Mouse (Mus musculus): Measurements from ENCODE around the gene Rab3b. TPM values are rescaled to one million over a fixed set of nuclear protein-coding genes. Genes with fewer than 3 reads are reported as not detected.

The Rab3b gene
- polyA plus RNA-seq, 1 experiment = 107 TPM

- TF ChIP-seq CTCF (IDR thresholded peaks at IDR 0.05; ENCODE audit: extremely low read depth, insufficient read depth, low read length) = no peak
- no peak for TF ChIP-seq POLR2A (IDR thresholded peaks at IDR 0.05; ENCODE audit: extremely low read depth, insufficient read depth, low read length)
- no peak overlapping the region for H3K4me3 ChIP-seq (ENCODE audit: insufficient read depth, low read length)
- no peak overlapping the region for H3K27ac ChIP-seq (ENCODE audit: insufficient read depth, low read length)
- peaks cover 2% of the 10 kb centered on the region for H3K4me1 ChIP-seq (ENCODE audit: control insufficient read depth, insufficient read depth, low read length)
These were observed 36.8 kb upstream of the Rab3b start for GRCm38 (mm10) chr4:108841920-108842578.

GRCm38 (mm10) chr4:108843336-108843735 is 35.5 kb upstream of the Rab3b start:
- TF ChIP-seq CTCF (IDR thresholded peaks at IDR 0.05; ENCODE audit: extremely low read depth, insufficient read depth, low read length) (no peak), POLR2A (IDR thresholded peaks at IDR 0.05; ENCODE audit: extremely low read depth, insufficient read depth, low read length) (no peak)
- no peak overlapping the region for H3K4me3 ChIP-seq (ENCODE audit: insufficient read depth, low read length)
- H3K27ac ChIP-seq (ENCODE audit: insufficient read depth, low read length) = no peak overlapping the region
- H3K4me1 ChIP-seq (ENCODE audit: control insufficient read depth, insufficient read depth, low read length) = no peaks in the 10 kb centered on the region; the same call in 1 of the 2 replicates

- Histone ChIP-seq H3K27ac (ENCODE audit: insufficient read depth, low read length) (no peak overlapping the region), H3K4me1 (ENCODE audit: control insufficient read depth, insufficient read depth, low read length) (peaks cover 3% of the 10 kb centered on the region; the same call in 1 of the 2 replicates), H3K4me3 (ENCODE audit: insufficient read depth, low read length) (no peak overlapping the region)
- TF ChIP-seq CTCF (IDR thresholded peaks at IDR 0.05; ENCODE audit: extremely low read depth, insufficient read depth, low read length) (no peak), POLR2A (IDR thresholded peaks at IDR 0.05; ENCODE audit: extremely low read depth, insufficient read depth, low read length) (no peak)
These were observed 32.9 kb upstream of the Rab3b start for GRCm38 (mm10) chr4:108845824-108846569.

DNA sequence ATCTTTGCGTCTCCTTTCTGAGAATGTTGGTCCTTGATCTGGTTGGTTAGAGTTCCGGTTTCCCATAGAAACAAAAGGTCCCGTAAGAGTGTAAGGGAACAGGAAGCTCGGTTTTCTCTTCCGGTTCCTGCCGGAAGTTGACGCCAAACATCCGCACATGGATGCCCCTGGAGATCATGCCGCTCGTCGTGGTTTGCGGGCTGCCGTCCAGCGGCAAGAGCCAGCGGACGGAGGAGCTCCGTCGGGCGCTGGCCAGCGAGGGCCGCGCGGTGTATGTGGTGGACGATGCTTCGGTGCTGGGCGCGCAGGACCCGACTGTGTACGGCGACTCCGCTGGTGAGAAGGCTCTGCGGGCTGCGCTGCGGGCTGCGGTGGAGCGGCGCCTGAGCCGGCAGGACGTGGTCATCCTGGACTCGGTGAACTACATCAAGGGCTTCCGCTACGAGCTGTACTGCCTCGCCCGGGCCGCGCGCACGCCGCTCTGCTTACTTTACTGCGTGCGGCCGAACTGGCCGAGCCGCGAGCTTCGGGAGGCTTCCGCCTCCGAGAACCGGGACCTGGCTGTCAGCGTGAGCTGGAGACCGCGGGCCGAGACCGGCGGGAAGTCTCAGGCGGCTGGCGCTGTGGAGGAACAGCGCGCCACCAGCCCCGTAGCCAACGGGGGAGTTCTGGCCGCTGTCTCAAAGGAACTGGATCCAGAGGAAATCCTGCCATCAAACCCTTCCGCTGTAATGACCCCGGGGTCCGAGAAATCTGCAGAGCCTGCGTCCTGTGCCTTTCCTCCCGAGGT is 31.0 kb upstream of the Rab3b start, which contains the start of gene Kti12:
Kti12 (plus strand) TSS at position 71 of the 790 bp plus-strand sequence.
- Histone ChIP-seq H3K4me3 (ENCODE audit: insufficient read depth, low read length) (peak within 1 kb of the TSS; percentile 58), H3K4me1 (ENCODE audit: control insufficient read depth, insufficient read depth, low read length) (peaks cover 5% of the 10 kb centered on the region; the same call in 1 of the 2 replicates), H3K27ac (ENCODE audit: insufficient read depth, low read length) (peak within 1 kb of the TSS; percentile 94)
- 0 out of 2 replicates have a peak, but pooled peaks have one; percentile 68 for TF ChIP-seq POLR2A (IDR thresholded peaks at IDR 0.05; ENCODE audit: extremely low read depth, insufficient read depth, low read length)
- no peak for TF ChIP-seq CTCF (IDR thresholded peaks at IDR 0.05; ENCODE audit: extremely low read depth, insufficient read depth, low read length)

GRCm38 (mm10) chr4:108848505-108848848 is 30.4 kb upstream of the Rab3b start, which contains the start of gene A730015C16Rik:
Gene A730015C16Rik, minus strand, starts transcription at chr4:108848619.
- Histone ChIP-seq H3K4me1 (ENCODE audit: control insufficient read depth, insufficient read depth, low read length) (peaks cover 5% of the 10 kb centered on the region; the same call in 1 of the 2 replicates), H3K27ac (ENCODE audit: insufficient read depth, low read length) (peak within 1 kb of the TSS; percentile 94), H3K4me3 (ENCODE audit: insufficient read depth, low read length) (peak within 1 kb of the TSS; percentile 58)
- TF ChIP-seq POLR2A (IDR thresholded peaks at IDR 0.05; ENCODE audit: extremely low read depth, insufficient read depth, low read length) (no peak), CTCF (IDR thresholded peaks at IDR 0.05; ENCODE audit: extremely low read depth, insufficient read depth, low read length) (no peak)

GRCm38 (mm10) chr4:108866806-108867205 is 12.1 kb upstream of the Rab3b start:
- H3K4me3 ChIP-seq (ENCODE audit: insufficient read depth, low read length) = no peak overlapping the region
- H3K27ac ChIP-seq (ENCODE audit: insufficient read depth, low read length) = no peak overlapping the region
- TF ChIP-seq CTCF (IDR thresholded peaks at IDR 0.05; ENCODE audit: extremely low read depth, insufficient read depth, low read length) (no peak), POLR2A (IDR thresholded peaks at IDR 0.05; ENCODE audit: extremely low read depth, insufficient read depth, low read length) (no peak)
- peaks cover 6% of the 10 kb centered on the region for H3K4me1 ChIP-seq (ENCODE audit: control insufficient read depth, insufficient read depth, low read length)

GRCm38 (mm10) chr4:108869730-108870374 is 9.0 kb upstream of the Rab3b start:
- Histone ChIP-seq H3K4me3 (ENCODE audit: insufficient read depth, low read length) (no peak overlapping the region), H3K4me1 (ENCODE audit: control insufficient read depth, insufficient read depth, low read length) (no peaks in the 10 kb centered on the region; the same call in 1 of the 2 replicates), H3K27ac (ENCODE audit: insufficient read depth, low read length) (no peak overlapping the region)
- TF ChIP-seq POLR2A (IDR thresholded peaks at IDR 0.05; ENCODE audit: extremely low read depth, insufficient read depth, low read length) (no peak), CTCF (IDR thresholded peaks at IDR 0.05; ENCODE audit: extremely low read depth, insufficient read depth, low read length) (peak; percentile 99)

GRCm38 (mm10) chr4:108873746-108874145 is 5.1 kb upstream of the Rab3b start:
- no peak for TF ChIP-seq POLR2A (IDR thresholded peaks at IDR 0.05; ENCODE audit: extremely low read depth, insufficient read depth, low read length)
- TF ChIP-seq CTCF (IDR thresholded peaks at IDR 0.05; ENCODE audit: extremely low read depth, insufficient read depth, low read length) = no peak
- no peak overlapping the region for H3K27ac ChIP-seq (ENCODE audit: insufficient read depth, low read length)
- no peak overlapping the region for H3K4me3 ChIP-seq (ENCODE audit: insufficient read depth, low read length)
- no peaks in the 10 kb centered on the region for H3K4me1 ChIP-seq (ENCODE audit: control insufficient read depth, insufficient read depth, low read length)

GRCm38 (mm10) chr4:108877901-108878300 is 962 bp upstream of the Rab3b start:
- H3K4me1 ChIP-seq (ENCODE audit: control insufficient read depth, insufficient read depth, low read length) = no peaks in the 10 kb centered on the region
- TF ChIP-seq CTCF (IDR thresholded peaks at IDR 0.05; ENCODE audit: extremely low read depth, insufficient read depth, low read length) = no peak
- no peak for TF ChIP-seq POLR2A (IDR thresholded peaks at IDR 0.05; ENCODE audit: extremely low read depth, insufficient read depth, low read length)
- H3K4me3 ChIP-seq (ENCODE audit: insufficient read depth, low read length) = no peak overlapping the region
- H3K27ac ChIP-seq (ENCODE audit: insufficient read depth, low read length) = no peak overlapping the region

All from cortical plate, adult 2 months (tissue).